Mouse (Mus musculus) retina, postnatal 7 days (tissue): ENCODE measurements around the gene Phf21a.
"Not testable (repeated sequence)": the region's sequence is repeated elsewhere in the genome, so short reads cannot be mapped to it uniquely, and the experiment has no call there.

ENCODE experiments used
- DNase-seq: peaks from one replicate; pipeline ENCODE4 v3.0.0-alpha.2; 2012; ENCODE audit warnings: low read depth, low spot score

Gene Phf21a

GRCm38 (mm10) chr2:92082196-92082595 is 10.7 kb upstream of the Phf21a start:
- DNase-seq = no peak

DNA sequence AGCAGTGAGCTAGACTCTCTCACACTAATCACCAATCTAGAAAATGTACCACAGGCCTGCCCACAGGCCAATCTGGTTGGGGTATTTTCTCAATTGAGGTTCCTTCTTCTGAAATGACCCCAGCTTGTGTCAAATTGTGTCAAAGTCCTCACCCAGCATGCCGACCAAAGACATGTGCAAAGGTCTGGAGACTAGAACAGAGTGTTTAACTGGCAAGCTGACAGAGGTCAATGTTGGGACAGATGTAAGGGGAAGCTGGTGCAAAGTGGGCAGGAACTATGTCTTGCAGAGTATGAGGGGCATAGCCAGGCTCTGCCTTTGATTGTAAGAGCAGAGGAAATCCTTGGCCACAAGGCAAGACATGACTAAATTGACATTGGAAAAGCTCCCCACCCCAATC is 7.2 kb upstream of the Phf21a start:
- no peak for DNase-seq

GRCm38 (mm10) chr2:92087065-92087464 is 5.9 kb upstream of the Phf21a start:
- no peak for DNase-seq

- DNase-seq = no peak
Observed at GRCm38 (mm10) chr2:92089782-92090181, 3.1 kb upstream of the Phf21a start.

DNA sequence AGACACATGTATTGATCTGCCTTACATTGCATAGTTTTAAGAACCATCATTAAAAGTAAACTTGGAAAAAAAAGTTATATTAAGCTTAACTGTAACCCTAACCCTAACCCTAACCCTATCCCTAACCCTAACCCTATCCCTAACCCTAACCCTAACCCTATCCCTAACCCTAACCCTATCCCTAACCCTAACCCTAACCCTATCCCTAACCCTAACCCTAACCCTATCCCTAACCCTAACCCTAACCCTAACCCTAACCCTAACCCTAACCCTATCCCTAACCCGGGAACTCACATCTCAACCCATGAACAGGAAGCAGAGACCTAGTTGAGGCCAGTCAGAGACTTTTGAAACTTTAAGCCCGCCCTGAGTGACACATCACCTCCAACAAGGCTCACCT is 586 bp downstream of the Phf21a start:
- not testable (repeated sequence) for DNase-seq

GRCm38 (mm10) chr2:92094078-92094477 is 1.2 kb downstream of the Phf21a start:
- DNase-seq = no peak

- no peak for DNase-seq
Observed at GRCm38 (mm10) chr2:92100768-92101167, 7.9 kb downstream of the Phf21a start.

DNA sequence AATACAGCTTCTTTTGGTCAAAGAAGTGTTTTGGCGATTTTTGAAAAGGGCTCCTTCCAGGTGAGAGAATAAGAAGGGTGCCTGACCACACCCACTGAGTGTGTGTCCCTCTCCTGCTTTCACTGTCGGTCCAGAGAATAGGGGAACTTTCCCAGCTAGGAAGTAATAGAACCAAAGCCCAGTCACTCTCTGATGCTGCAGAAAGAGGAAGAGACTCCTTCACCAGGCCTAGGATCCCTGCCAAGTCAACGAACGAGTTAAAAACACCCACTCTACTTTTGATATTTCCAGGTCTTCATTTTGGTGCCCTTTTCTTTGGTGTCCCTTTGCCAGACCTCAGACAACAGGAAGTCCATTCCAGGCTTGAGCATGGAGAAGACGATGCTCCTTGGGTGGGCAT is 31.6 kb downstream of the Phf21a start:
- DNase-seq = no peak

GRCm38 (mm10) chr2:92125330-92125729 is 32.4 kb downstream of the Phf21a start:
- no peak for DNase-seq

GRCm38 (mm10) chr2:92130071-92130470 is 37.2 kb downstream of the Phf21a start:
- no peak for DNase-seq

- DNase-seq = peak; percentile 6
Observed at GRCm38 (mm10) chr2:92138736-92139135, 45.8 kb downstream of the Phf21a start.

- DNase-seq = no peak
Observed at GRCm38 (mm10) chr2:92139365-92139764, 46.4 kb downstream of the Phf21a start.

DNA sequence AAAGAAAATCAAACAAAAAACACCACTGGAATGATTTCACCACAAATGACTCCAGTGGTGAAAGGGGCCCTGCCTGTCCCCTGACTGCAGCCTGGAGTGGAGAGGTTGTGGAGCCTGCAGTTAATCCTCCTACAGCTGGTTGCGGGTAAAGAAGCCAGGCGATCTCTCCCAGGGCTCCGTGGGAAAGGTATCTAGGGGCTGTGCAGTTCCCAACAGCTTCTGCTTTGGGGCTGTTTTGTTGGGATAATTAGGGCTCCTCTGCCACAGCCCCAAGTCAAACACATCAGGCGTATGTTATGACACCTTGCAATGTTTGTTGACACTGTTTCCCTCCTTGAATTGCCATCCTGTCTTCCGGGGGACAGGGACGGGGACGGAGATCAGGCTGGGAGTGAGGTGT is 47.5 kb downstream of the Phf21a start:
- no peak for DNase-seq

- no peak for DNase-seq
Observed at GRCm38 (mm10) chr2:92141073-92141472, 48.2 kb downstream of the Phf21a start.

- DNase-seq = no peak
Observed at GRCm38 (mm10) chr2:92143932-92144331, 51.0 kb downstream of the Phf21a start.

DNA sequence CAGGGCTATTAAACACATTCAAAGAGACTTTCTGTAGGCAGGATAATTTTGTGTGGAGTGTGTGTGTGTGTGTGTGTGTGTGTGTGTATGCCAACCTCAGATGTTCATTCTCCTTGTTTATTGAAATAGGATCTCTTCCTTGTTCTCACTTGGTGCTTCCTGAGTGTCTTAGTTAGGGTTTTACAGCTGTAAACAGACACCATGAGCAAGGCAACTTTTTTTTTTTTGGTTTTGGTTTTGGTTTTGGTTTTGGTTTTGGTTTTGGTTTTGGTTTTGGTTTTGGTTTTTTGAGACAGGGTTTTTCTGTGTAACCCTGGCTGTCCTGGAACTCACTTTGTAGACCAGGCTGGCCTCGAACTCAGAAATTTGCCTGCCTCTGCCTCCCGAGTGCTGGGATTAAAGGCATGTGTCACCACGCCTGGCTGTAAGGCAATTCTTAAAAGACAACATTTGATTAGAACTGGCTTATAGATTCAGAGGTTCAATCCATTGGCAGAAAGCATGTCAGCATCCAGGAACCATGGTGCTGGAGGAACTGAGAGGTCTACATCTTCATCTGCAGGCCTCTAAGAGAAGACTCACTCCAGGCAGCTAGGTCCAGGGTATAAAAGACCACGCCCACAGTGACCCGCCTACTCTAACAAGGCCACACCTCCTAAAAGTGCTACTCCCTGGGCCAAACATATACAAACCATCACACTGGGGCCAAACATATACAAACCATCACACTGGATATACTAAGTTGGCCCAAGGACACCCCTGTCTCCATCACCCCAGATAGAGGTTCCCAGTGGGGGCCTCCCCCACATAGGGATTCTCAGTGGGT is 55.2 kb downstream of the Phf21a start:
- not testable (repeated sequence) for DNase-seq

GRCm38 (mm10) chr2:92164291-92164690 is 71.4 kb downstream of the Phf21a start:
- no peak for DNase-seq

DNA sequence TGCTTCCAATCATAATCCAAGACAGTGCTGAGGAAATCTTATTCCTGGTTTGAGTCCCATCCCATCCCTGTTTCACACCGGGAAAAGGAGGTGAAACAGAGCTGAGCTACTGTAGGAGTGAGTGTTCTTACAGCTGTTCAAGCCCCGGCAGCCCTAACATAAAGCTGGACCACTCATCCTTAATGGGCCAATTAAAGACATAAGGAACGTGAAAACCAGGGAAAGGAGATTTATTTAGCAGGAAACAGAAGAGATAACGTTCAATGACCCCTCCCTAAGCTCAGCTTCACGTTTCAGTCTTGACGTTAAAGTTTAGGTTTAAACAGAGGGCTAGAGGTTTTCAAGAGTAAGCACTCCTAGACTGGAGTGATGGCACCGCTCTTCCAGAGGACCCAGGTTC is 74.0 kb downstream of the Phf21a start:
- DNase-seq = no peak

GRCm38 (mm10) chr2:92171046-92171643 is 78.2 kb downstream of the Phf21a start:
- no peak for DNase-seq

- no peak for DNase-seq
Observed at GRCm38 (mm10) chr2:92172300-92172699, 79.4 kb downstream of the Phf21a start.

DNA sequence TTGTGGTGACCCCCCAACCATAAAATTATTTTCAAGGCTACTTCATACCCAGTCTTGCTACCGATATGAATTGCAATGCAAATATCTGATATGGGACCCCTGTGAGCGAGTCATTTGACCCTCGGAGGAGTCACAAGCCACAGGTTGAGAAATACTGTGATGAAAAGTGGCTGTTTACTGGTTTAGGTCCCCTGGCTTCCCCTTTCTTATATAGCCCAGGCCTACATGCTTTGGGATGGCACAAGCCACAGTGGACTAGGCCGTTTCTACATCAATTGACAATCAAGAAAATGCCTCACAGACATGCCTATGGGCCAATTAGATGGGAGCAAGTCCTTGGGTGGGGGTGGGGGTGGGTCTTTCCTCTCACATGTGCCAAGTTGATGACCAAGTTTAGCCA is 80.3 kb downstream of the Phf21a start:
- DNase-seq = no peak

- no peak for DNase-seq
Observed at GRCm38 (mm10) chr2:92174265-92174664, 81.3 kb downstream of the Phf21a start.

DNA sequence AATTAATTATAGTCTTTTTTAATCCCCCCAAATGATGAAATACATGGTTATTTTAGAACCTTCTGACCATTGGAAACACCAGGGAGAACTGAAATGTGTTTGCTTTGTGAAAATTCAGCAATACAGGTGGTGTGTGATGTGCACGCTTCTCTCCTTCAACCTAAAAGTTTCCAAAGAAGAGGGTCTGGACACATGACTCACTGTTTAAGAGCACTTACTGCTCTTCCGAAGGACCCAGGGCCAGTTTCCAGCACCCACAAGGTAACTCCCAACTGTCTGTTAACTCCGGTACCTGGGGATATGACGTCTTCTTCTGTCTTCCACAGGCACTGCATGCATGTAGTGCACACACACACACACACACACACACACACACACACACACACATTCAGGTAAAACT is 82.1 kb downstream of the Phf21a start:
- no peak for DNase-seq
